Mouse (Mus musculus) monocyte, adult 5-6 weeks (primary cell): ENCODE results near the gene Camk2n1. TPM values are rescaled to one million over a fixed set of nuclear protein-coding genes. Genes with fewer than 3 reads are reported as not detected.

Experiments used
- ATAC-seq: fragments of 153-309, 156-312 bp; replicated peaks from 2 replicates; pipeline ENCODE4 v1.8.0; 2017; ENCODE audit warnings: mild to moderate bottlenecking; ENCODE audit not compliant: low TSS enrichment, insufficient number of reproducible peaks, severe bottlenecking, poor library complexity, low FRiP score
- total RNA-seq: library from RNA; stranded (forward); fragments of 200-1000, 200-491, 200-594 nt; gene quantifications from 3 replicates; pipeline ENCODE4 v1.2.3, GENCODE M21; 2017

Gene Camk2n1
- total RNA-seq, 1 experiment from 2014 or later = 10.8 TPM

- no peak for ATAC-seq
These were observed 7.4 kb downstream of the Camk2n1 start for GRCm38 (mm10) chr4:138461471-138461870.

GRCm38 (mm10) chr4:138462971-138463831 is 9.1 kb downstream of the Camk2n1 start:
- no peak for ATAC-seq

GRCm38 (mm10) chr4:138463832-138464487 is 9.8 kb downstream of the Camk2n1 start:
- ATAC-seq = peak; percentile 90

- ATAC-seq = no peak
These were observed 10.7 kb downstream of the Camk2n1 start for GRCm38 (mm10) chr4:138464667-138465353.

- ATAC-seq = no peak
These were observed 11.3 kb downstream of the Camk2n1 start for GRCm38 (mm10) chr4:138465446-138465845.

- ATAC-seq = no peak
These were observed 12.6 kb downstream of the Camk2n1 start for GRCm38 (mm10) chr4:138466690-138467089.

- ATAC-seq = no peak
These were observed 13.3 kb downstream of the Camk2n1 start for GRCm38 (mm10) chr4:138467451-138467850.

- no peak for ATAC-seq
These were observed 15.0 kb downstream of the Camk2n1 start for GRCm38 (mm10) chr4:138469080-138469479.

- ATAC-seq = no peak
These were observed 17.1 kb downstream of the Camk2n1 start for GRCm38 (mm10) chr4:138471241-138471640.

- ATAC-seq = no peak
These were observed 25.5 kb downstream of the Camk2n1 start for GRCm38 (mm10) chr4:138479595-138479994.

GRCm38 (mm10) chr4:138480962-138481361 is 26.8 kb downstream of the Camk2n1 start:
- no peak for ATAC-seq

- no peak for ATAC-seq
These were observed 28.6 kb downstream of the Camk2n1 start for GRCm38 (mm10) chr4:138482721-138483120.

- no peak for ATAC-seq
These were observed 34.1 kb downstream of the Camk2n1 start for GRCm38 (mm10) chr4:138488241-138488640.

- no peak for ATAC-seq
These were observed 37.0 kb downstream of the Camk2n1 start for GRCm38 (mm10) chr4:138491088-138491487.

- ATAC-seq = no peak
These were observed 39.3 kb downstream of the Camk2n1 start for GRCm38 (mm10) chr4:138493161-138494001.

- ATAC-seq = no peak
These were observed 40.8 kb downstream of the Camk2n1 start for GRCm38 (mm10) chr4:138494905-138495304.

- ATAC-seq = no peak
These were observed 41.7 kb downstream of the Camk2n1 start for GRCm38 (mm10) chr4:138495775-138496174.

- ATAC-seq = no peak
These were observed 42.8 kb downstream of the Camk2n1 start for GRCm38 (mm10) chr4:138496746-138497520.
